Mouse (Mus musculus): ENCODE results near the gene Fthl17c.

- TF ChIP-seq CHD2 (IDR thresholded peaks at IDR 0.05; ENCODE audit: low read depth, low read length) = no peak
- no peak for TF ChIP-seq ZC3H11A (IDR thresholded peaks at IDR 0.05; ENCODE audit: borderline replicate concordance, low read depth, low read length)
- TF ChIP-seq HCFC1 (IDR thresholded peaks at IDR 0.05; ENCODE audit: borderline replicate concordance, insufficient read depth, low read length) = no peak
- no peak for TF ChIP-seq MAFK (IDR thresholded peaks at IDR 0.05; ENCODE audit: insufficient read depth, low read depth, low read length)
- no peak for TF ChIP-seq ZNF384 (IDR thresholded peaks at IDR 0.05; ENCODE audit: low read depth, low read length)
Observed at GRCm38 (mm10) chrX:8944041-8944440, 32.3 kb downstream of the Fthl17c start.

Measured in ES-E14 (cell line).